Mouse (Mus musculus) spleen, adult 18-20 months (tissue): Measurements from ENCODE around the gene Scgb1c1.
"Not testable (repeated sequence)": the region's sequence is repeated elsewhere in the genome, so short reads cannot be mapped to it uniquely, and the experiment has no call there.

Experiments
- DNase-seq, 2 experiments: peaks; one replicate each; pipeline ENCODE4 v3.0.0; 2022; ENCODE audit warnings: mixed read lengths in 2 of 2

Gene Scgb1c1

DNA sequence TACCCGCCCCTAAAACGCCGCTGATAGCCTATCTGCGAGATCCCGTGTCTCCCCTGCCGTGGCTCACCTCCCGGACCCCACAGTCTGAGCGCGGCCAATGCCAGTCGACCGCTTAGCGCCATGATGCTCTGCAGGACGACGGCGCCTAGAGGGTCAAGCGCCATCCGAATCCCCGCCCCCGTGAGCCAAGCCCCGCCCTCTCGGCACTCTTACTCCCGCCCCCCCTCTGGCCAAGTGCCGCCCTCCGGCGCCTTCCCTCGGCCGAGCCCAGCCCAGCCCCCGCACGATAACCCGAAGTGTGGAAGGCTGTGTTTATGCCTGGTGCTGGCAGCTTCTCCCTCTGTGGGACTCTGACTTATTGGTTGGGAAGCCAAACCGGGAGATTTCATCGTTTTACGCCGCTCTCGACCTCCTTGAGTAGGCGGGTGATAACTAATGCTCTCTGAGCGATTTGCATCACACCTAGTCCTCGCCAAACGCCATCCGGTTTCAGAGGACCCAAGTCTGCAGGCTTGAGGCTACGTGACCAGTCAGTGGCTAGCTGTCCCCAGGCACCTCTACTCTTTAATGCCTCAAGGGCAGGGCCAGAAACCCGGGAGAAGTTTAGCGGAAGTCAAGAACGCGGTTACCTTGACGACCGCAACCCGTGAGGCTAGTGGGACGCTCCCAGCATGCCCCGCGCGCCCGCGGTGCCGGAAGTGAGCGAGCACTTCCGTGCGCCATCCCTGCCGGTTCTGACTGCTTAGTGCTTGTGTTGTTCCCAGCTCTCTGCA, 36.5 kb downstream of the Scgb1c1 start, which contains the start of the genes Psmd13 and Sirt3:
Psmd13 (plus strand) TSS at position 273 of the 773 bp plus-strand sequence.
Sirt3 (minus strand) TSS at position 614 of the 773 bp plus-strand sequence.
- peak; percentile 86 to 95 for DNase-seq

DNA sequence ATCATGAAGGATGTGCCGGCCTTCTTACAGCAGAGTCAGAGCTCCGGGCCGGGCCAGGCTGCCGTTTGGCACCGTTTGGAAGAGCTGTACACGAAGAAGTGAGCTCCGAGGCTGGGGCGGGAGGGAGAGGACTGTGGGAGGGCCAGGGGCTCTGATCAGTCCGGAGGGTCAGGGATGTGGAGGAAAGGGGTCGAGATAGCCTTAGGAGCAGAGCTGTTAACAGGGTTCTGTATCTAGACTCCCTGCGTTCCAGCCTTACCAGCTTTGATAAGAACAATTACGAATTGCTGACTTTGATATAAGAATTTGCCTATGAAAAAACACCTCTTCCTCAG, 37.1 kb downstream of the Scgb1c1 start:
- DNase-seq = no peak

- not testable (repeated sequence) for DNase-seq
Measured at GRCm38 (mm10) chr7:140890636-140891035, 45.3 kb downstream of the Scgb1c1 start.

DNA sequence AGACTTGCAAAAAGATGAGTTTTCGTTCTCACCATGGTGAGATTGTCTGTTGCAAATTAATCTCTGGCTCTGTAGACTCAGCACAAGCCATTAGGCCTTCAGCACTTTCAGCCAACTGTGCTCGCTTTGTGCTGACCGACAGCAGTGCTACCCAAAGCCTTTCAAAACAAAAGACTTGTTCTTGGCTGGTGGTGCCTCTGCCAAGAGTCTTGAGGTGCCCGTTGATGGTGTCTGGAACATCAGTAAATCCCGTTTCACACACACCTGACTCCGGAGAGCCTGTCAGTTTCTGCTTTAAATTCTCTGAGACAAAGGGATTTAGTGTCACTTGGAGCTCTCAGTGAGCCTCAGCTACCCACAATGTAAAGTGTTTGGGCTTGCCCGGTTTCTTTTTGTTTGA, 48.7 kb downstream of the Scgb1c1 start:
- DNase-seq = no peak

DNA sequence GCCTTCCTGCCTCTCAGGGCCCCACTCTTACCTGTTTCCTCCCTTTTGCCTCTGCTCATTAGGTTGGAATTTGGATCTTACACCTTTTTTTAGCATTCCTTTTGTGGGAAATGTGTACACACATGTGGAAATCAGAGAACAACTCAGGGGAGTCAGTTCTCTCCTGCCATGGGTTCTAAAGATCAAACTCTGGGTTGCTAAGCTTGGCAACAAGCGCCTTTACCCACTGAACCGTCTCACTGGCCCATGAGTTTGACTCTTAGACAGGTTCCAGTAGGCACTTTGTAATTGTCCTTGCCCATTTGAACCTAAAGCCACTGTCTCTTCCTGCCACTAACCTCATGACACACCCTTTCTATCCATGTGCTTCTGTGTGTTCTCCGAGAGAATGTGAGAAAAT, 49.3 kb downstream of the Scgb1c1 start:
- DNase-seq = no peak
